Mouse (Mus musculus) heart, embryonic 14.5 days (tissue): ENCODE measurements at regions not wholly inside any gene's neighbourhood (a gene's known extent, or its start where the extent isn't known, plus 50 kb on each side); places are given as distances from the start of the nearest gene placed in this dataset.

Source experiments
- ATAC-seq: fragments of 200-750 bp; cut with Nextera tagmentation; 2 replicates; pipeline ENCODE4 v1.8.0; 2017; ENCODE audit warnings: low read depth, moderate TSS enrichment; ENCODE audit not compliant: insufficient number of reproducible peaks, insufficient read depth, low FRiP score
- H3K27ac ChIP-seq, 2 experiments: fragments of 200-500 bp in 1 of 2; fragments of 300-500 bp in 1 of 2; sonication (generic) in 1 of 2; replicated peaks in 1 of 2; 2 replicates each; pipeline ENCODE4 v1.5.1; 2012 to 2014; ENCODE audit warnings: low read depth in 2 of 2, low read length in 2 of 2, control low read depth in 1 of 2, mild to moderate bottlenecking in 1 of 2, mixed read lengths in 1 of 2; ENCODE audit not compliant: control insufficient read depth in 1 of 2, insufficient read depth in 1 of 2
- H3K27me3 ChIP-seq: fragments of 300-500 bp; sonication (generic); 2 replicates; pipeline ENCODE4 v1.6.1; 2014; ENCODE audit warnings: mild to moderate bottlenecking, low read length, control low read depth; ENCODE audit not compliant: control insufficient read depth, insufficient read depth
- H3K36me3 ChIP-seq: fragments of 300-500 bp; sonication (generic); 2 replicates; pipeline ENCODE4 v1.6.1; 2014; ENCODE audit warnings: mild to moderate bottlenecking, control low read depth, low read length, mixed read lengths; ENCODE audit not compliant: control insufficient read depth, insufficient read depth
- H3K4me1 ChIP-seq, 2 experiments: fragments of 200-500 bp in 1 of 2; fragments of 300-500 bp in 1 of 2; sonication (generic) in 1 of 2; 2 replicates each; pipeline ENCODE4 v1.6.1; 2012 to 2014; ENCODE audit warnings: low read length in 2 of 2, control low read depth in 1 of 2, mixed read lengths in 1 of 2; ENCODE audit not compliant: control insufficient read depth in 2 of 2, insufficient read depth in 2 of 2
- H3K4me2 ChIP-seq: fragments of 300-500 bp; sonication (generic); 2 replicates; pipeline ENCODE4 v1.6.1; 2014; ENCODE audit warnings: mild to moderate bottlenecking, low read length
- H3K4me3 ChIP-seq, 2 experiments: fragments of 200-500 bp in 1 of 2; fragments of 300-500 bp in 1 of 2; sonication (generic) in 1 of 2; 2 replicates each; pipeline ENCODE4 v1.5.1; 2012 to 2014; ENCODE audit warnings: low read length in 2 of 2, mild to moderate bottlenecking in 2 of 2, control low read depth in 1 of 2, low read depth in 1 of 2, moderate library complexity in 1 of 2; ENCODE audit not compliant: control insufficient read depth in 1 of 2, insufficient read depth in 1 of 2
- H3K9ac ChIP-seq: fragments of 300-500 bp; sonication (generic); 2 replicates; pipeline ENCODE4 v1.6.1; 2014; ENCODE audit warnings: mild to moderate bottlenecking, low read length
- H3K9me3 ChIP-seq: fragments of 300-500 bp; sonication (generic); 2 replicates; pipeline ENCODE4 v1.6.1; 2016; ENCODE audit warnings: low read length, control low read depth; ENCODE audit not compliant: control insufficient read depth
- WGBS: fragments of 180-500 bp; shearing (Covaris S2); extraction: QIAGEN DNeasy Blood & Tissue Kit; methylation state at CpG from one replicate; pipeline ENCODE4 v1.1.7; 2014; 5-methylcytosine and 5-hydroxymethylcytosine counted together

DNA sequence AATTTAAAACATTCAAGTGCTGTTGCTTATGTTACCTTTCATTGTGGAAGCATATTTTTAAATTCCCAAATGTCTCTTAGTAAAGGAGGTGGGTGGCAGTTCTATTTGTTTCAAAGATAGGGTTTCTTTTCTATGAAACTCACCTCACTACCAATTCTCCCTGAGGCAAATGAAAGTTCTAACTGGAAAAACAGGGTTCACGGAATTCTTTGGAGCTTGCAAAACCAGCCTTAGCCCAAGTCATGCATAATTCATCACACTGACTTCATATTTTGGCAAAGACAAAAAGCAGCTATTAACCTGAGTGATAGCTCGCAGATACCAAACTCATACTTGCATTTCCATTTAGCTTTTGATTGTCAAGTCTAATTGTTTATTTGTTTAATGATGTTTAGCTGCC is 73.8 kb downstream of the Dio2 start:
- H3K27ac ChIP-seq = no peak overlapping the region
- H3K4me2 ChIP-seq = no peak overlapping the region
- no peaks in the 10 kb centered on the region for H3K36me3 ChIP-seq
- 77% methylated on average over 2 of the region's 2 CpGs for WGBS
- no peaks in the 10 kb centered on the region for H3K4me1 ChIP-seq
- H3K27me3 ChIP-seq = no peaks in the 10 kb centered on the region
- no peak for ATAC-seq
- no peak overlapping the region for H3K9ac ChIP-seq
- no peaks in the 10 kb centered on the region for H3K9me3 ChIP-seq
- no peak overlapping the region for H3K4me3 ChIP-seq

GRCm38 (mm10) chr12:90645452-90645851 is 92.8 kb downstream of the Dio2 start:
- Histone ChIP-seq H3K9ac (no peak overlapping the region), H3K36me3 (no peaks in the 10 kb centered on the region), H3K27ac (no peak overlapping the region), H3K4me3 (no peak overlapping the region), H3K27me3 (no peaks in the 10 kb centered on the region), H3K4me2 (no peak overlapping the region), H3K9me3 (no peaks in the 10 kb centered on the region), H3K4me1 (0 out of 4 replicates have a peak, but pooled peaks cover 0 to 4% of the 10 kb centered on the region in 2 experiments)
- ATAC-seq = no peak
- whole genome bisulfite sequencing = 55% methylated on average over 5 of the region's 5 CpGs

DNA sequence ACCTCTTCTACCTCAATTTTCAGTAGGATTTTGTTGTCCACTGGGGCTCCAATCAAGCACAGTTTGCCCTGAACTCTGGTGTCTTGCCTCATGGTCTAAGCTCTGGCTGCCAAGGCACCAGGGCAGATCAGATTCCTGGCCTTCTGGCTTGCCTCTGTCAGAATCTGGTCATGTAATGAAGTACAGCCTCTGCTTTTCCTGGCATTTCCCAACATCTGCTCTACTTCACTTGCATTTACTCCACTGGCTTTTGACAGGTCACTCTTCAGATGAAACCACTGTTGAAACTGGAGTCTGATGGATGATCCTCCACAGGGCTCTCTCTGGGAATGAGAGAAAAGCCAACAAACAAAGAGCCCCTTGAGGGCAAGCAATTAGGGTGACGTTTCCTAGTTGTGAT is 94.3 kb downstream of the Dio2 start:
- 8% methylated on average over 1 of the region's 1 CpGs for WGBS
- H3K27me3 ChIP-seq = no peaks in the 10 kb centered on the region
- H3K36me3 ChIP-seq = no peaks in the 10 kb centered on the region
- no peak overlapping the region for H3K27ac ChIP-seq
- no peak overlapping the region for H3K4me2 ChIP-seq
- no peaks in the 10 kb centered on the region for H3K9me3 ChIP-seq
- no peak for ATAC-seq
- H3K4me3 ChIP-seq = no peak overlapping the region
- no peak overlapping the region for H3K9ac ChIP-seq
- 0 out of 4 replicates have a peak, but pooled peaks cover 0 to 4% of the 10 kb centered on the region in 2 experiments for H3K4me1 ChIP-seq

GRCm38 (mm10) chr12:90624856-90625255 is 113.4 kb downstream of the Dio2 start:
- no peaks in the 10 kb centered on the region for H3K4me1 ChIP-seq
- no peak overlapping the region for H3K27ac ChIP-seq
- no peaks in the 10 kb centered on the region for H3K9me3 ChIP-seq
- no peaks in the 10 kb centered on the region for H3K27me3 ChIP-seq
- ATAC-seq = no peak
- no peak overlapping the region for H3K4me2 ChIP-seq
- no peaks in the 10 kb centered on the region for H3K36me3 ChIP-seq
- H3K9ac ChIP-seq = no peak overlapping the region
- H3K4me3 ChIP-seq = no peak overlapping the region

DNA sequence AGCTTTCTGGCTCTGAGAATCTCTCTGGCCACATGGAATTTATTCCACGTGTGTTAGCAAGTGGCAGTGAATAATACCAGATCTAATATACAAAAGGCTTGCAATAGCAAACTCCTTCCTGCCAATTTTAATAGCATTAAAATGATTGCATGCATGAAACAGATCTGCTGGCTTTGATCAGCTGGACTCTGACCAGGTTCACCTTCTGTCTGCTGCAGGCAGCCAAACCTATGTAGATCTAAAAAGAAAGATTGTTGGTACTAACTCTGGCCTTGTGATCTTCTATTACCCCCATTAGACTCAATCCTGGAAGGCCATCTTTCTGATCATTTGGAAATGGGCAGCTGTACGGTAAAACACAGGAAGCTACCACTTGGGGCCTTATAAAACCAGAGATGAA is 114.8 kb downstream of the Dio2 start:
- no peak for ATAC-seq
- H3K27me3 ChIP-seq = no peaks in the 10 kb centered on the region
- 70% methylated on average over 2 of the region's 2 CpGs for WGBS

GRCm38 (mm10) chr12:90608810-90609209 is 129.4 kb downstream of the Dio2 start:
- Histone ChIP-seq H3K27ac (no peak overlapping the region), H3K4me3 (no peak overlapping the region), H3K27me3 (no peaks in the 10 kb centered on the region), H3K36me3 (no peaks in the 10 kb centered on the region), H3K9me3 (no peaks in the 10 kb centered on the region), H3K9ac (no peak overlapping the region), H3K4me1 (no peaks in the 10 kb centered on the region), H3K4me2 (no peak overlapping the region)
- WGBS = 66% methylated on average over 2 of the region's 2 CpGs
- no peak for ATAC-seq

More for the DNA sequence above, 114.8 kb downstream of the Dio2 start:
- no peaks in the 10 kb centered on the region for H3K36me3 ChIP-seq
- no peak overlapping the region for H3K27ac ChIP-seq
- H3K9ac ChIP-seq = no peak overlapping the region
- H3K4me3 ChIP-seq = no peak overlapping the region
- H3K4me2 ChIP-seq = no peak overlapping the region
- H3K9me3 ChIP-seq = no peaks in the 10 kb centered on the region
- H3K4me1 ChIP-seq = no peaks in the 10 kb centered on the region

- Histone ChIP-seq H3K27me3 (no peaks in the 10 kb centered on the region), H3K4me3 (no peak overlapping the region), H3K9ac (no peak overlapping the region), H3K27ac (no peak overlapping the region), H3K36me3 (no peaks in the 10 kb centered on the region), H3K4me1 (no peaks in the 10 kb centered on the region), H3K4me2 (no peak overlapping the region), H3K9me3 (no peaks in the 10 kb centered on the region)
- 69% methylated on average over 6 of the region's 6 CpGs for WGBS
- ATAC-seq = 0 out of 2 replicates have a peak, but pooled peaks have one; percentile 43
Measured at GRCm38 (mm10) chr12:90607894-90608293, 130.3 kb downstream of the Dio2 start.

DNA sequence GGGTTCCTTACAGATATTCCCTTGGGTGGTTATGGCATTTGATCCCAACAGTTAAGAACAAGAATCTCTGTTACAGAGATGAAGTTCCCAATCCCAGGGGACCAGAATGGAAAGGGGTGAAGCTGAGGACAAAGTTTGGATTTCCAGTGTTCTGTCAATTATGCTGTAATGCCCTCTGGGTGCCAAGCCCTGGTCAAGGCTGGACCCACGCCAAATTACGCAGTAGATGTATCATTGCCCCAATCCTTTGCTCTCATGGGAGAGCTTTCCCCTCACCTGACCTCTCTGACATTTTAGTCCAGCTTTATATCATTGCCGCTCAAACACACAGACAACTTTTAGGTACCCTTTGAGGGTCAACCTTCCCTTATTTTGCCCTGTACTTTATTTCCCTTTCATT is 158.2 kb downstream of the Dio2 start:
- Histone ChIP-seq H3K9ac (no peak overlapping the region), H3K4me2 (no peak overlapping the region), H3K9me3 (no peaks in the 10 kb centered on the region), H3K4me1 (no peaks in the 10 kb centered on the region), H3K27ac (no peak overlapping the region), H3K4me3 (no peak overlapping the region), H3K36me3 (no peaks in the 10 kb centered on the region), H3K27me3 (no peaks in the 10 kb centered on the region)
- 86% methylated on average over 3 of the region's 3 CpGs for WGBS
- ATAC-seq = no peak
